Mouse (Mus musculus): Measurements from ENCODE around the gene Arhgef2. TPM values are rescaled to one million over a fixed set of nuclear protein-coding genes. Genes with fewer than 3 reads are reported as not detected.

The Arhgef2 gene
- polyA plus RNA-seq, 1 experiment from 2014 or later: 77.1 TPM

Other genes with a start within 250 kb of the Arhgef2 start
- gene Paqr6, start 241.4 kb upstream of the Arhgef2 start, polyA plus RNA-seq (2015; fragmentation: Nextera tagmentation; extraction: Ambion mirVana): 9.9 and 13.3 TPM in 2 replicates
- gene Bglap3, start 233.2 kb upstream of the Arhgef2 start, polyA plus RNA-seq (2015; fragmentation: Nextera tagmentation; extraction: Ambion mirVana): 1.8 and 4.1 TPM in 2 replicates
- gene Bglap2, start 227.3 kb upstream of the Arhgef2 start, polyA plus RNA-seq (2015; fragmentation: Nextera tagmentation; extraction: Ambion mirVana): 0.35 and 1.6 TPM in 2 replicates
- gene Bglap, start 221.5 kb upstream of the Arhgef2 start, polyA plus RNA-seq (2015; fragmentation: Nextera tagmentation; extraction: Ambion mirVana): 0.58 TPM in 1 of 2 replicates, not detected in the other
- 115 and 118 TPM in 2 replicates for gene Pmf1, start 195.6 kb upstream of the Arhgef2 start, polyA plus RNA-seq (2015; fragmentation: Nextera tagmentation; extraction: Ambion mirVana)
- gene Slc25a44, start 180.8 kb upstream of the Arhgef2 start, polyA plus RNA-seq (2015; fragmentation: Nextera tagmentation; extraction: Ambion mirVana): 15.7 and 16.0 TPM in 2 replicates
- 22.3 and 25.1 TPM in 2 replicates for gene Sema4a, start 144.8 kb upstream of the Arhgef2 start, polyA plus RNA-seq (2015; fragmentation: Nextera tagmentation; extraction: Ambion mirVana)
- 179 and 214 TPM in 2 replicates for gene Lmna, start 96.0 kb upstream of the Arhgef2 start, polyA plus RNA-seq (2015; fragmentation: Nextera tagmentation; extraction: Ambion mirVana)
- 11.9 and 12.1 TPM in 2 replicates for gene Mex3a, start 73.6 kb upstream of the Arhgef2 start, polyA plus RNA-seq (2015; fragmentation: Nextera tagmentation; extraction: Ambion mirVana)
- 86.9 and 90.6 TPM in 2 replicates for gene Rab25, start 57.7 kb upstream of the Arhgef2 start, polyA plus RNA-seq (2015; fragmentation: Nextera tagmentation; extraction: Ambion mirVana)
- gene Lamtor2, start 52.9 kb upstream of the Arhgef2 start, polyA plus RNA-seq (2015; fragmentation: Nextera tagmentation; extraction: Ambion mirVana): 193 and 198 TPM in 2 replicates
- 40.2 and 40.9 TPM in 2 replicates for gene Ubqln4, start 52.2 kb upstream of the Arhgef2 start, polyA plus RNA-seq (2015; fragmentation: Nextera tagmentation; extraction: Ambion mirVana)
- gene Ssr2, start 30.1 kb upstream of the Arhgef2 start, polyA plus RNA-seq (2015; fragmentation: Nextera tagmentation; extraction: Ambion mirVana): 339 and 359 TPM in 2 replicates
- gene Rxfp4, start 47.2 kb downstream of the Arhgef2 start, polyA plus RNA-seq (2015; fragmentation: Nextera tagmentation; extraction: Ambion mirVana): not detected in 2 replicates
- gene Khdc4, start 79.8 kb downstream of the Arhgef2 start, polyA plus RNA-seq (2015; fragmentation: Nextera tagmentation; extraction: Ambion mirVana): 81.0 and 86.9 TPM in 2 replicates
- gene Rit1, start 110.9 kb downstream of the Arhgef2 start, polyA plus RNA-seq (2015; fragmentation: Nextera tagmentation; extraction: Ambion mirVana): 52.3 and 56.4 TPM in 2 replicates
- 17.1 and 22.3 TPM in 2 replicates for gene Syt11, start 169.2 kb downstream of the Arhgef2 start, polyA plus RNA-seq (2015; fragmentation: Nextera tagmentation; extraction: Ambion mirVana)
- 8.6 and 9.3 TPM in 2 replicates for gene Gon4l, start 229.3 kb downstream of the Arhgef2 start, polyA plus RNA-seq (2015; fragmentation: Nextera tagmentation; extraction: Ambion mirVana)